Mouse (Mus musculus): ENCODE data around the gene Gm45213.

Gene Gm45213

GRCm38 (mm10) chr7:66108961-66109854 is 65.8 kb downstream of the Gm45213 start, which contains the start of gene Chsy1:
Gene Chsy1 (plus strand): TSS chr7:66109515.
- peak; percentile 80 to 86 for DNase-seq

GRCm38 (mm10) chr7:66109855-66110635 is 66.6 kb downstream of the Gm45213 start:
- no peak for DNase-seq

GRCm38 (mm10) chr7:66110636-66111112 is 67.3 kb downstream of the Gm45213 start:
- DNase-seq, result no peak

- no peak for DNase-seq
Measured at GRCm38 (mm10) chr7:66111211-66111610, 67.8 kb downstream of the Gm45213 start.
